Mouse (Mus musculus) frontal cortex, postnatal 14 days (tissue): ENCODE results near the gene Gm7942.
"Not testable (repeated sequence)": the region's sequence is repeated elsewhere in the genome, so short reads cannot be mapped to it uniquely, and the experiment has no call there.

Experiments used
- DNase-seq, 2 experiments: peaks; one replicate each; pipeline ENCODE4 v3.0.0; 2022; ENCODE audit warnings: low spot score in 2 of 2

Gm7942 gene

GRCm38 (mm10) chr5:95106638-95107037 lies at the start of gene Gm7942:
Gene Gm7942 (plus strand): TSS chr5:95106938.
- DNase-seq, result not testable (repeated sequence)
